Mouse (Mus musculus) C2C12 (cell line): ENCODE measurements around the gene Hgd. TPM values are rescaled to one million over a fixed set of nuclear protein-coding genes. Genes with fewer than 3 reads are reported as not detected.

Experiments used
- H3K27me3 ChIP-seq: one replicate; pipeline ENCODE4 v1.6.1; 2011; ENCODE audit not compliant: control insufficient read depth, insufficient read depth, insufficient read length
- H3K36me3 ChIP-seq: one replicate; pipeline ENCODE4 v1.6.1; 2011; ENCODE audit not compliant: control insufficient read depth, insufficient read depth
- H3K4me3 ChIP-seq: one replicate; pipeline ENCODE4 v1.5.1; 2011; ENCODE audit warnings: mild to moderate bottlenecking, control low read depth; ENCODE audit not compliant: poor library complexity, insufficient read depth, severe bottlenecking
- H3K79me2 ChIP-seq: one replicate; pipeline ENCODE4 v1.6.1; 2011; ENCODE audit not compliant: control insufficient read depth, insufficient read depth
- H3K79me3 ChIP-seq: one replicate; pipeline ENCODE4 v1.6.1; 2011; ENCODE audit warnings: low read depth, control low read depth
- H3ac ChIP-seq: one replicate; pipeline ENCODE3; 2011; ENCODE audit warnings: low read depth; ENCODE audit not compliant: control insufficient read depth, insufficient read length
- CEBPB ChIP-seq: IDR thresholded peaks from one replicate; pipeline ENCODE4 v1.6.1; 2011; ENCODE audit warnings: low read depth, mild to moderate bottlenecking, control low read depth, moderate library complexity
- CTCF ChIP-seq: IDR thresholded peaks from one replicate; pipeline ENCODE4 v1.5.1; 2011; ENCODE audit not compliant: control insufficient read depth, insufficient read depth, insufficient read length
- FOSL1 ChIP-seq: IDR thresholded peaks from one replicate; pipeline ENCODE4 v1.8.0; 2011; ENCODE audit warnings: mild to moderate bottlenecking, low read length; ENCODE audit not compliant: poor library complexity, insufficient read depth, severe bottlenecking
- MAX ChIP-seq: IDR thresholded peaks from one replicate; pipeline ENCODE4 v1.6.1; 2011; ENCODE audit warnings: mild to moderate bottlenecking, control low read depth
- MYOD1 ChIP-seq: IDR thresholded peaks from one replicate; pipeline ENCODE4 v1.6.1; 2011; ENCODE audit warnings: low read depth; ENCODE audit not compliant: control insufficient read depth, insufficient read length
- MYOG ChIP-seq: IDR thresholded peaks from one replicate; pipeline ENCODE4 v1.6.1; 2011; ENCODE audit not compliant: control insufficient read depth, insufficient read length; ENCODE audit errors: extremely low read depth
- USF1 ChIP-seq: IDR thresholded peaks from one replicate; pipeline ENCODE4 v1.6.1; 2011; ENCODE audit warnings: low read depth, mild to moderate bottlenecking, control low read depth, moderate library complexity
- long read RNA-seq, 2 experiments: library from polyadenylated mRNA; unstranded; transcript quantifications; one replicate each; pipeline ENCODE4 v2.0.0; 2019 to 2020
- polyA plus RNA-seq: library from polyadenylated mRNA; unstranded; fragments of >200 nt; fragmentation: generic; extraction: Trizol; gene quantifications from one replicate; pipeline ENCODE4 v1.2.1, GENCODE M21; 2012; ENCODE audit warnings: missing spikeins

The Hgd gene
- 0.02 TPM for polyA plus RNA-seq
- long read RNA-seq, experiment 1 = 0 reads
- long read RNA-seq, experiment 2 = 0 reads

DNA sequence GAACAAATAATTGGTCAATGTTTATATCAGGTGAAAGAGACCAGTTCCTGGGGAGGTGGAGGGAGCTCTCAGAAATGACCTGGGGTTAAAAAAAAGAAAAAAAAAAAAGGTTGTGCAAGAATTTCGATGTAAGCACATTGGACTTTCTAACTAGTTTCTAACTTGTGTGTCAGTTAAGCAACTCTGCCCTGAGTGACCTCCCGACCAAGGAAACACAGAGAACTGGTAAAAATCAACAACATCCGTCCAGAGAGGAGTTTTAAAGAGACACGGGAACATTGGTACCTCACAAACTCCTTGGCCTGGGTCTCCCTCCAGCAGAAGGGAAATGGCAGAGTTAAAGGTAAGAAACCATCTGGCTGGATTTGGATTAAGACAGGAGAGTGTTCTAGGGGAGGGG is at the start of gene Hgd:
Gene Hgd (plus strand): TSS at position 160 of the 400 bp plus-strand sequence.
- no peaks in the 10 kb centered on the region for H3K36me3 ChIP-seq
- no peak within 1 kb of the TSS for H3K4me3 ChIP-seq
- no peaks in the 10 kb centered on the region for H3K27me3 ChIP-seq
- no peak within 1 kb of the TSS for H3ac ChIP-seq
- no peaks in the 10 kb centered on the region for H3K79me3 ChIP-seq
- H3K79me2 ChIP-seq = no peaks in the 10 kb centered on the region
- TF ChIP-seq MAX = no peak
- no peak for TF ChIP-seq CTCF
- no peak for TF ChIP-seq MYOG

DNA sequence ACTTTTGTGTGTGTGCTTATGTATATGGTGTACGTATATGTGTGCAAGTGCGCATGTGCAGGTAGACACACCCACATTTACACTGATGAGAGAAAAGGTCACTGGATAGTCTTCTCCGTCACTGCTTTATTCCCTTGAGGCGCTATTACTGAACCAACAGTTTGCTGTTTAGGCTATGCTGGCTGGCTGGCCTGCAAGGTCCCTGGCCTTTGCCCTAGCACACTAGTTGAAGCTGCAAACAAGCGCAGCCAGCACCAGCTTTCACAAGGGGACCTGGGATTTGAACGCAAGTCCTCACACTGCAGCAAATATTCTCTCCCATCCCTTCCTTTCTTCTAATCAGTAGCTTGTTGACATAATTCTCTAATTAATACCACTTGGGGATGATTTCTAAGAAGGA is 49.8 kb upstream of the Hgd start:
- TF ChIP-seq CTCF = no peak

DNA sequence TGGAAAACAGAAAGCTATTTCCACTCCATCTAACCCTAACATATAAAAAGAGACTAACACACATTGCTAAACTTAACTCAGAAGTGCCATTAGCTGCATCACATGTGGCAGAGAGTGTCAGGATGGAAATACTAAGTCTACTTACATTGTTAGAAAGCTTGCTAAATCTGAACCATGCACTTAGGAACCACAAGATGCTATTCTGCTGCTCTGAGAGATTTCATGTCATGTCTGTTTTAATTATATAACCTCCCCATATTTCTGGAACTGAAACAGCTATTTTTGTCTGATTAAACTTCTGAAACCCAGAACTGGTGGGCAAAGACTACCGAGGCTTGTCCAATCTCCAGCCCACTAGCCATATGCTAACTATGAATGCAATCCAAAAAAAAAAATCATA is 47.9 kb upstream of the Hgd start:
- no peak for TF ChIP-seq CEBPB
- no peak for TF ChIP-seq USF1
- no peak for TF ChIP-seq MAX
- no peak for TF ChIP-seq MYOG
- Histone ChIP-seq H3K36me3 (peaks cover 40% of the 10 kb centered on the region), H3K79me3 (peaks cover 20% of the 10 kb centered on the region), H3K4me3 (no peak overlapping the region), H3K79me2 (peaks cover 69% of the 10 kb centered on the region), H3K27me3 (no peaks in the 10 kb centered on the region), H3ac (no peak overlapping the region)

More for the DNA sequence above, 49.8 kb upstream of the Hgd start:
- peaks cover 30% of the 10 kb centered on the region for H3K36me3 ChIP-seq
- no peak overlapping the region for H3ac ChIP-seq
- peaks cover 24% of the 10 kb centered on the region for H3K79me3 ChIP-seq
- H3K27me3 ChIP-seq = no peaks in the 10 kb centered on the region
- no peak overlapping the region for H3K4me3 ChIP-seq
- peaks cover 83% of the 10 kb centered on the region for H3K79me2 ChIP-seq

DNA sequence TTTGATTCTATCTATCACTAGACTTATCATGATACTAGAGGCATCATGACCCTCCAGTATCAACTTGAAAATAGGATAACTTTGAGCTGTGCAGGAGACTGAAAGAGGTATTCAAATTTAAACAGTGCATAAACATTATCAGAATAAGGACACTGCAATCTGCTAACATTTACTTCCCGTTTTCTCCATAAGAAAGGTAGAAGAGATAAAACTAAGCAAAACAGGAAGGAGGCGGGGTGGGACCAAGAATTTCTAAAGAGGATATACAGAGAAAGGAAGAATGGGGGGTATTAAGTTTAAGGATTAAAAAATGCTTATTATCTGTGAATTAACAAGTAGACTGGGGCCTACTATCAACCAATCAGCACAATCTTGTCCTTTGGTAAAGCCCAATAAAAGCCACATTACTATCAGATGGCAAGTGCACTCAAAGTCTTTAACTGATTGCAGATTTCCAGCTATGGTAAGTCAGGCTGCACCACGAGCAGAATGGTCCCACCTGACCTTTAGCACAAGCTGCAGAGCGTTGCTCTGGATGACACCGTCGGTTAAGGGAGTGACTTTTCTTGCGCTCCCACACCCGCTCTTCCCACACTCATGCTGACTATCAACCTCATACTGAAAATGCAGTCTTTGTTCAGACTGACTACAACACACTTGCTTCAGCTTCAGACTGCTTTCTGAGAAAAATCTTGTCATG is 46.4 kb upstream of the Hgd start:
- peaks cover 25% of the 10 kb centered on the region for H3K79me3 ChIP-seq
- H3K79me2 ChIP-seq = peaks cover 67% of the 10 kb centered on the region
- no peak overlapping the region for H3K4me3 ChIP-seq

DNA sequence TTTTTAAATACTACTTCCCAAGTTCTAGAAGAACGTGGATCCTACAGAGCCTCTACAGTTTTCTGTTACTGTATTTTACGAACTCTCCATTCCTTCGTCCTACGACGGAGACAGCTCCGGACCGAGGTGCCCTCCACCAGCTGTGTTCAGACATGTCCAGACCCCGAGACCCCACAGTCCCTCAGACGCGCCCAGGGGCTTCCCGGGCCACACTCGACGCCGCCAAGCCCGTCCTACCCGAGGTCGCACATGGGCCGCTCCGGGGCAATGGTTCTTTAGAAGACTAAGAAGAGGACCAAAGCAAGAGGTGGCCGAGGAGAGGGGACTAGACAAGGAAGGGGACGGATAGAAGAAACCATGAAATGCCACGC is 40.7 kb upstream of the Hgd start:
- H3K79me3 ChIP-seq = peaks cover 19% of the 10 kb centered on the region

More for the DNA sequence above, 46.4 kb upstream of the Hgd start:
- TF ChIP-seq MYOD1 (no peak), CTCF (no peak), MYOG (no peak), MAX (no peak), CEBPB (no peak), FOSL1 (no peak), USF1 (no peak)
- Histone ChIP-seq H3K27me3 (no peaks in the 10 kb centered on the region), H3K36me3 (peaks cover 37% of the 10 kb centered on the region), H3ac (no peak overlapping the region)

GRCm38 (mm10) chr16:37539611-37540580 is 40.1 kb upstream of the Hgd start, which contains the start of the genes Gtf2e1 and Rabl3:
Gene Gtf2e1 (minus strand): TSS chr16:37539789.
Gene Rabl3 (plus strand): TSS chr16:37539885.
- Histone ChIP-seq H3K27me3 (no peaks in the 10 kb centered on the region), H3K36me3 (peaks cover 13% of the 10 kb centered on the region), H3K4me3 (peak within 1 kb of the TSS; percentile 64), H3K79me3 (peaks cover 15% of the 10 kb centered on the region), H3ac (peak within 1 kb of the TSS; percentile 87), H3K79me2 (peaks cover 34% of the 10 kb centered on the region)
- TF ChIP-seq CEBPB = no peak
- TF ChIP-seq MAX = peak; percentile 42

More for the DNA sequence above, 40.7 kb upstream of the Hgd start:
- Histone ChIP-seq H3K27me3 (no peaks in the 10 kb centered on the region), H3K79me2 (peaks cover 40% of the 10 kb centered on the region), H3K36me3 (peaks cover 19% of the 10 kb centered on the region), H3K4me3 (peak overlapping the region; percentile 64), H3ac (peak overlapping the region; percentile 87)
- TF ChIP-seq CTCF (no peak), MYOG (no peak), FOSL1 (no peak), CEBPB (no peak), MYOD1 (no peak), USF1 (no peak), MAX (no peak)
